Mouse (Mus musculus): ENCODE results near the gene Slfn3.
"Not testable (repeated sequence)": the region's sequence is repeated elsewhere in the genome, so short reads cannot be mapped to it uniquely, and the experiment has no call there.

Slfn3 gene

DNA sequence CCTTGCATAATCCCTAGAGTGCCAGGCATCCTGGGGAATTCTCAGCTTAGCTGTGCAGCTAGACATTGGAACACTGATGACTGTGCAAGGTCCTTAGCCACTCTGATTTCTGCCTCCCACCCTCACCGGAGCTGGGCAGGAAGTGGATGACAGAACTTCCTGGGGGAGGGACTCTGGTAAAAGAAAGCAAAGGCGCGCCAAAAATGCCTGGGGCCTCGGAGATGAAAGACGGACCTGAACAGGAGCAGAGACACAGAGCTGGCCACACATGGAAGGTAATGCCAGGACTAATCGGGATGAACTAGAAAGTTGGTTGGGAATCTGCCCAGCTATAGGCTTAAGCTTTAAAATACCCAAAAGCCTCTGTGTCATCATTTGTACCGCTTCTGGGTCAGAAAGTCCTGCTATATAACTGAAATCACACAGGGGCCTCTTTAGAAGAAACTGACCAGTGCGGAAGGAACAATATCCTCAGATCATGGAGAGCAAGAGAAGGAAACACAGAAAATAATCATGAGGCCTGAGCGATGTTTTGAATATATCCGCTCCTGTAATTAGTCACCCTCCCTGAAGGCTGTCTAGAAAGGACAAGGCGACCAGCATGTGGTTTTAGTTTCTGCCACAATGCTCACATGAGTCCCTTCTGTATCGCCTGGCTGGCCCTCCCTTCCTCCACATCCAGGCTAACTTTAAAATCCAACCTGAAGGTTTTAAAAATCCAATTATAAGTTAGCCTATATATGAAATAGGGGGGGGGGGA lies at the start of gene Slfn3:
Gene Slfn3 (plus strand): TSS at position 197 of the 760 bp plus-strand sequence.
- DNase-seq: peak; percentile 60

- not testable (repeated sequence) for DNase-seq
These were observed 42.2 kb upstream of the Slfn3 start for GRCm38 (mm10) chr11:83148939-83149338.

DNA sequence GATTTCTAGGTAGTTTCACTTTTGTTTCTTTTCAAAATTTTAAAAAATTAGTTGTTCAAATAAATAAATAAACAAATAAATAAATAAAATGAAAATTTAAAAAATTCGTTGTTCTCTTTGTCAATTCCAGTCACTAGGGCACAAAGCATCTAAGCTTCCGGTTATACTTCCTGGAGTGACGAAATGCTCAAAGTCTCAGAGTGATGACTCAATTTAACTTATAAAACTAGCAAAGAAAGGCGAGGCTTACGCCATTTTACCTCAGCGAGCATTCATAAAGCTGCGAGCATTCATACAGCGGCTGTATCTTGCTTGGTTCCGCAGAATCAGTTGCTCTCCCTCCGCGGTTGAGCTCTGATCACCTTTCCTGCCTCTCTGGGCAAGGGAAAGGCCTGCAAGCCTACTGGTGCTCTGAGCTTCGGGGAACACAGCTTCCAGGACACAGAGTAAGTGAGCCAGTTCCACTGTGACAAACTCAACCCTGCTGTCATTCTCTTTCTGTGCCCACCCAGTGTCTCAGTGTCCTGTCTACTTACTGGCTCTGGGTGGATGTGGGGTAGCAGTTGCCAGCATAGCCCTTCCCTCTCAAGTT lies 16.1 kb upstream of the Slfn3 start, which contains the start of gene Slfn4:
Gene Slfn4 (plus strand): TSS at position 239 of the 592 bp plus-strand sequence.
- DNase-seq: no peak

GRCm38 (mm10) chr11:83192001-83192400 lies 871 bp downstream of the Slfn3 start:
- peak; percentile 30 for DNase-seq

DNA sequence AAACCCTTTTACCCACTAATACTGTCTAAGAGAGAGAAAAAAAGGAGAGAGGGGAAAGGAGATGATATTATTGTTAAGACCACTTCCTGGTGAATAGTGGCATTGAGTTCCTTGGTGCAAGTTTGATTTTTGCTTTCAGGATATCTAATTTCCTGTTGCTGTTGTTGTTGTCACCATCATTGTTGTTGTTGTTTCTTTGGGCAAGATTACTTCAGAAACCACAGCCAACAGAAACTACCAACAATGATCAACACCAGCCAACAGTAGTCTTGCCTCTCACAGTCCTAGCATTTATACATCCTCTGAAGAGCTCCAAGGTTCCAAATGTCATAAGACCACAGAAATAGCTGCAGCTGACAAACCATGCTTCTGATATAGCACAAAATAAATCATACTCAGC lies 13.9 kb downstream of the Slfn3 start:
- no peak for DNase-seq

GRCm38 (mm10) chr11:83216119-83216518 lies 25.0 kb downstream of the Slfn3 start:
- no peak for DNase-seq

DNA sequence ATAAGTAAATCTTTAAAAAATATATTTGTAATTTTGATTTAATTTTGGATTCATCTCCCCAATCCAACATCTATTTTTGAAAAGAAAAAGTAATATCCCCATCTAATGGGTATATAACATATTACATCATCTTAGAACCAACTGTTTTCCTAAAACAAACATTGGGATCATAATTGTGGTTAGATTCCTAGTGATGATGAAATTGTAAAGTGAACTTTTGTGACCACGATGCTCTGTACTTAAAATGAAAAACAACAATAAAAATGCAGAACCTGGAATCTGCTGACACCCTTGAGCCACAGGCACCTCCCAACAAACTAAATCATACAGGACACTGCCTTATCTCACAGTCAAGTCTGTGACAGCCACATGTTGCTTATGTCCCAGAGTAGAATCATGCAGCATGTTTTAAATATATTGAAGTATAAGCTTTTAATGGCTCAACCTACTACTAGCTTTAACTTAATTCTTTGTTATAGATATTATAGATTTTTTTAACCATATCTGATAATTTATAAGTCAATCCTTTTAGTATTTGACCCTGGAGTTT lies 30.3 kb downstream of the Slfn3 start:
- DNase-seq: no peak

DNA sequence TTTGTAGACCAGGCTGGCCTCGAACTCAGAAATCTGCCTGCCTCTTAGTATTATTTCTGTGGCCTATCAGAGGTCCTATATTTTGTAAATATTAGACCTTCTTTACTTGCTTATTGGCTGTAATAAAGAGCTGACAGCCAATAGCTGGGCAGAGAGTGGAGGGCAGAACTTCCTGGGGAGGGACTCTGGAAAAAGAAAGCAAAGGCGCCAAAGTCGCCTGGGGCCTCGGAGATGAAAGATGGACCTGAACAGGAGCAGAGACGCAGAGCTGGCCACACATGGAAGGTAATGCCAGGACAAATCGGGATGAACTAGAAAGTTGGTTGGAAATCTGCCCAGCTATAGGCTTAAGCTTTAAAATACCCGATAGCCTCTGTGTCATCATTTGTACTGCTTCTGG lies 32.2 kb downstream of the Slfn3 start:
- peak; percentile 19 for DNase-seq

DNA sequence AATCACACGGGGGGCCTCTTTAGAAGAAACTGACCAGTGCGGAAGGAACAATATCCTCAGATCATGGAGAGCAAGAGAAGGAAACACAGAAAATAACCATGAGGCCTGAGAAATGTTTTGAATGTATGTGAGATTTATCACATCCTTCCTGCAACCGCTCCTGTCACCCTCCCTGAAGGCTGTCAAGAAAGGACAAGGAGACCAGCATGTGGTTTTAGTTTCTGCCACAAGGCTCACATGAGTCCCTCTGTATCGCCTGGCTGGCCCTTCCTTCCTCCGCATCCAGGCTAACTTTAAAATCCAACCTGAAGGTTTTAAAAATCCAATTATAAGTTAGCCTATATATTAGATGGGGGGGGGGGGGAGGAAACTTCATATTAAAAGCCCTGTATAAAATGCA lies 32.7 kb downstream of the Slfn3 start:
- not testable (repeated sequence) for DNase-seq

DNA sequence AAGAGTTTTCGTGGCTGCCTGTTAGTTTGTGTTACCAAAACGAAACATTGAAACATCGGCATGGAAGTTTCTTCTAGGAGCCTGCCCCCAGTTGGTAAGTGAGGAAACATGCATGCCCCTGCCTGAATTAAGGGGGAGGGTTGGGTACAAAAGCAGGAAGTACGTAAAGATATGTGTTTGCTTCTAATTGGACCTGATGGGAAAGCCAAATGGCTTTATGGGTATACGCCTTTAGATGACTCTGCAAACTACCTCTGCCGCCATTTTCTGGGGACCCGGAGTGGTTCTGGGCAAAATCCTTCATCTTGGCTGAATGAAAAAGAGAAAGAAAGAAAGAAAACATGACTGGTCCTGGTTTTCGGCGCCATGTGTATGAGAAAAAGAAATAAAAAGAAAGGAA lies 33.1 kb downstream of the Slfn3 start:
- no peak for DNase-seq

- DNase-seq: no peak
These were observed 33.6 kb downstream of the Slfn3 start for GRCm38 (mm10) chr11:83224750-83225149.

- no peak for DNase-seq
These were observed 34.3 kb downstream of the Slfn3 start for GRCm38 (mm10) chr11:83225371-83225960.

DNA sequence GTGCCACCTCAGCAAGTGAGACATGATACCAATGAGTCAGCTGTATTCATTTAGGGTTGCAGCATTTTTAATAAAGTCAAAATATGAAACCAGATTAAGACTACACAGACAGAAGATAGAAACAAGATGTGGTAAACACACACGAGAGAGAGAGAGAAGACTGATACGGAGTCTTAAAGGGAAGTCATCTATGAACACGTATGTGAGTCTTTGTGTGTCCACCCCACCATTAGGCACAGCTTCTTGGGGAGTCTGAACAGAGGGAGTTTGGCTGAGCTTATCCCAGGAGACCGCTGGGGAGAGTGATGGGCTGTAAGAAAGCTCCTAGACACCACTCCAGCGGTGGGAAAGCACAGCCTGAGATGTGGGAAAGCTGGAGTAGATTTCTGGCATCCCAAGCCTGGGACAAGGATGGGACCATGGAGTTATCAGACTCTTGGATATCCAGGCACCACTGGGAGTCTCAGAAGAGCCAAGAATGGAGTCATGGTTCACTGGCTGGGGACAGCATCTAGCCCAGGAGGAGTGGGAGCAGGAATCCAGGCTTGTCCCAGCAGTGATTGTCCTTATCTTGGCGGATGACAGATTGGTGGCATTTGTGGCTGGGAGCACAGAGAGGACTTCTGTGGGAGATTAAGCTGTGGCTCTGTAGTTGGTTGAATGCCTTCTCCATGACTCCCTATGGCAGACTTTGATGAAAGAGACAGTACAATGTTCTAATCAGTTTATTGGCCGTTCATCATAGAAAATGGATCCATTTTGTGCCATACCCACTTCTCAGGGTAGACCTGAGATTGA lies 37.0 kb downstream of the Slfn3 start:
- DNase-seq: no peak

GRCm38 (mm10) chr11:83230966-83231365 lies 39.8 kb downstream of the Slfn3 start:
- peak; percentile 7 for DNase-seq

DNA sequence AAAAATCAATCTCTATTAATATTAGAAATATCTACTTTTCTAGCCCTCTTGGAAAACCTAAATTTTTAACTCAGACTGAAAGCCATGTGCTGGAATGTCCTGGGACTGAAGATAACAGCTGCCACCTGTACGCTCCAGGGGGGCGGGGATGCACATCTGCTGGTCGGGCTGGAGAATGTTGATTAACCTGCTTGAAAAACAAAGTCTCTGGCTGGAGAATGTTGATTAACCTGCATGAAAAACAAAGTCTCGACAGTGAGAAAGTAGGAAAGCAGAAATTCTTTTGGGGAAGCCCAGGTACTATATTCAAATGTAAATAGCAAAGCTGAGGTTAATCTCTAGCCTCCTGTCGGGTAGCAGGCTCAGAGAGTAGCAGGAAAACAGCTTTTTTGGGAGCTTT lies 42.5 kb downstream of the Slfn3 start:
- DNase-seq: not testable (repeated sequence)

GRCm38 (mm10) chr11:83237390-83237789 lies 46.3 kb downstream of the Slfn3 start:
- not testable (repeated sequence) for DNase-seq

GRCm38 (mm10) chr11:83238389-83238788 lies 47.3 kb downstream of the Slfn3 start:
- DNase-seq: no peak

DNA sequence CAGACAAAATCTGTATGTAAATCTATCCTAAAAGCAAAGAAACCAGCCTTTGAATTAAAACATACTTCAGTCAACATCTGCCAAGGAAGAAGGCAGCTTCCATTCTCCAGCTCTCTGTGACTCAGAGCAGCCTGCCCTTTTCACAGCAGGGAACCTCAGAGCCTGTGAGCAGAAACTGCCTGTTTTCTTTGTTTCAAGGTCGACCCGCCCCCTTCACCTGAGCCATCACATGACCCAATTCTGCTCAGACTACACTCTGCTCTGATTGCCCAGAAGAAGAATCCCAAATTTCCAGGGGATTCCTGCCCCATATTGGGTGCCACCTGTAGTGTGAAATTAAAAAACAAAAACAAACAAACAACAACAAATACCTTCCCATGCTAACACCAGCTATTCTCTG lies 48.7 kb downstream of the Slfn3 start:
- DNase-seq: no peak

GRCm38 (mm10) chr11:83257211-83257610 lies 66.1 kb downstream of the Slfn3 start:
- DNase-seq: not testable (repeated sequence)

- no peak for DNase-seq
These were observed 71.5 kb downstream of the Slfn3 start for GRCm38 (mm10) chr11:83262673-83263072.

GRCm38 (mm10) chr11:83263146-83263545 lies 72.0 kb downstream of the Slfn3 start:
- no peak for DNase-seq
